Mouse (Mus musculus): ENCODE data around the gene Letmd1. TPM values are rescaled to one million over a fixed set of nuclear protein-coding genes. Genes with fewer than 3 reads are reported as not detected.

Letmd1 gene
- polyA plus RNA-seq, 1 experiment from 2014 or later, result 9.8 TPM

DNA sequence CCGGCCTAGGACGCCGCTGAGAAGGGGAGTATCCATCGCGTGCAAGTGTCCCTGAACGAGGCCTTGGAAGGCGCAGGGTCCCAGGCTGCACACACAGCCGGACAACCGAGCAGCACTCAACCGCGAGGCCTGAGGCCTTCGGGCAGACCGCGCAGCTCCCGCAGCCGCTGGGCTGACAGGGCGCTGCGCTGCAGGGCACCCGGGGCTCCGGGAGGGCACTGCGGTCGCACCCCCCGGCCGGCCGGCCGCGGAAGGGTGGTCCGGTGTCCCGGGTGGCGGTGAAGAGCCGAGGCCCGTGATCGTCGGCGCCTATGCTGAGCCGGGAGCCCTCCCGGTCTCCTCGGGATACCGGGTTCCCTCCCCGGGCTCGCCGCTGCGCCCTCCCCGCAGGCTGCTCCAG is 46.3 kb upstream of the Letmd1 start:
- peak overlapping the region; percentile 49 for H3K27ac ChIP-seq (replicated peaks)
- H3K9me3 ChIP-seq (ENCODE audit: control insufficient read depth, low read length), result no peaks in the 10 kb centered on the region
- peak overlapping the region; percentile 94 for H3K4me2 ChIP-seq (replicated peaks; ENCODE audit: low read depth)
- TF ChIP-seq CTCF (IDR thresholded peaks at IDR 0.05; ENCODE audit: low read depth) (no peak), EP300 (optimal IDR thresholded peaks at IDR 0.05) (no peak)
- peak overlapping the region; percentile 83 for H3K9ac ChIP-seq (ENCODE audit: low read length)
- DNase-seq (ENCODE audit: low spot score) (peak; percentile 50), ATAC-seq (ENCODE audit: low FRiP score, low TSS enrichment) (peak; percentile 30)
- H3K27me3 ChIP-seq (ENCODE audit: control insufficient read depth, insufficient read depth, low read length), result no peaks in the 10 kb centered on the region
- peak overlapping the region; percentile 86 for H3K4me3 ChIP-seq (ENCODE audit: low read depth, low read length)
- WGBS, result under 1% methylated on average over 31 of the region's 44 CpGs
- no peaks in the 10 kb centered on the region for H3K36me3 ChIP-seq (ENCODE audit: control insufficient read depth, insufficient read depth, low read length)
- no peaks in the 10 kb centered on the region; the same call in 1 of the 2 replicates for H3K4me1 ChIP-seq (replicated peaks; ENCODE audit: control insufficient read depth, insufficient read depth)

DNA sequence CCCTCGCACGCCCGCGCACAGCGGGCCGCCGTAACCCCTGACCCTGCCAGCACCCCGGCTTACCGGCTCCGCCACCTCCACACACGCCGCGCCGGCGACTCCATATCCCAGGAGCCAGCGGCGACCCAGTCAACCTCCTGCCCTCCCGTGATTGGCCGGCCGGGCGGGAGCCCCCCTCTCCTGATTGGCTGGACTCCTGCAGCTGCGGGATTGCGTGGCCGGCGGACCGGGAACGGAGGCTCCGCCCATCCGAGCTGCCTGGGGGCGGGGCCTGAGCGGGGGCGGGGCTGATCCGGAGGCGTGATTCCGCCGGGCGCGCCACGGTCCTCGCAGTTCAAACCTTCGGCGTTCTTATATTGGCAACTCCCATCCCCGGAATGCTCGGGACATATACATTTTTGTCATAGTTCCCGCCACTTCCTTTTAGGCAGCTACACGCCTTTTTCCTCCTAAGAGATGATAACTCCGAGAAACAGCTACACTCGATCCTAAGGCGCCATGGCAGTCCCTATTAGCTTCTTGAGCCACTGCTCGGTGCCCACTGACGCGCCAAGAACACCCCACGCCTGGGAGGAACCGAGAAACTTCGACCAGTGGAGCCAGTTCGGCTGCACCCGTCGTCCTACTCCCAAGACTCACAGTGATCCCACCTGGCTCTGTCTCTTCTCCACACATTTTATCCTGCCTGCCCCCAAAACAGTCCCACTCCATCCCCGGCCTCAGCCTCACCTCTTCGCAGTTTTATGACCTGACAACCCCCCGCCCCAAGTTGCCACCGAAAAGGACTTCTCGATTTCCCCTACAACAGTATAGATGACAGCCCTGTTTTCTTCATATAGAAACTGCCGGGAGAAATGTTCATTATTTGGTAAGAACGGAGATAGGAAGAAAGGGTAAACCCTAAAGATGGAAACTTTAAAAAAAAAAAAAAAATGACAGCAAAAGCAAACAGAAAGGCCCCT is 45.6 kb upstream of the Letmd1 start:
- H3K4me1 ChIP-seq (replicated peaks; ENCODE audit: control insufficient read depth, insufficient read depth), result no peaks in the 10 kb centered on the region; the same call in 1 of the 2 replicates
- H3K4me3 ChIP-seq (ENCODE audit: low read depth, low read length), result peak overlapping the region; percentile 86
- ATAC-seq (ENCODE audit: low FRiP score, low TSS enrichment) (peak; percentile 97), DNase-seq (ENCODE audit: low spot score) (peak; percentile 98)
- no peaks in the 10 kb centered on the region for H3K36me3 ChIP-seq (ENCODE audit: control insufficient read depth, insufficient read depth, low read length)
- TF ChIP-seq CTCF (IDR thresholded peaks at IDR 0.05; ENCODE audit: low read depth), result no peak
- no peak for TF ChIP-seq EP300 (optimal IDR thresholded peaks at IDR 0.05)
- WGBS, result under 1% methylated on average over 61 of the region's 65 CpGs
- H3K9ac ChIP-seq (ENCODE audit: low read length), result peak overlapping the region; percentile 83
- no peaks in the 10 kb centered on the region for H3K9me3 ChIP-seq (ENCODE audit: control insufficient read depth, low read length)
- H3K27me3 ChIP-seq (ENCODE audit: control insufficient read depth, insufficient read depth, low read length), result no peaks in the 10 kb centered on the region
- H3K4me2 ChIP-seq (replicated peaks; ENCODE audit: low read depth), result peak overlapping the region; percentile 94
- H3K27ac ChIP-seq (replicated peaks), result peak overlapping the region; percentile 49

DNA sequence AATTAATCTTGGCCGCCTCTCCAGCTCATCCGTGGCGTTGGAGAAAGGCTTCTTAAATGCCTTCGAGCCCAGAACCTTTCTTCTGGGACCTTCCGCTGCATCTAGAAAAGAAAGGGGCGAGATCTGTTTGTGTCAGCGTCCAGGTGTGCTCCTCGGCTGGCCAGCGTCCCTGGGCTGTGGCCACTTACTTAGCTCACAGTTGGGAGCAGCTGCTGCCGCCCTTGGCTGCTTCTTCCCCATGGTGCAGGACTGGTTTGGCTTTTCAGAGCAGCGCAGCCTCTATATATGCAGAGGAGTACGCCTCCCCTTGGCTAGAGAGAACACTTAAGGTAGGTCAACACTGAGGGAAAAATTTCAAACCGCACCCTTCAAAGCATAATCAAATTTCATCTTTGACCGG is 44.9 kb upstream of the Letmd1 start:
- H3K4me3 ChIP-seq (ENCODE audit: low read depth, low read length), result peak overlapping the region; percentile 86
- ATAC-seq (ENCODE audit: low FRiP score, low TSS enrichment) (peak; percentile 35; the same call in 1 of the 2 replicates), DNase-seq (ENCODE audit: low spot score) (peak; percentile 69)

DNA sequence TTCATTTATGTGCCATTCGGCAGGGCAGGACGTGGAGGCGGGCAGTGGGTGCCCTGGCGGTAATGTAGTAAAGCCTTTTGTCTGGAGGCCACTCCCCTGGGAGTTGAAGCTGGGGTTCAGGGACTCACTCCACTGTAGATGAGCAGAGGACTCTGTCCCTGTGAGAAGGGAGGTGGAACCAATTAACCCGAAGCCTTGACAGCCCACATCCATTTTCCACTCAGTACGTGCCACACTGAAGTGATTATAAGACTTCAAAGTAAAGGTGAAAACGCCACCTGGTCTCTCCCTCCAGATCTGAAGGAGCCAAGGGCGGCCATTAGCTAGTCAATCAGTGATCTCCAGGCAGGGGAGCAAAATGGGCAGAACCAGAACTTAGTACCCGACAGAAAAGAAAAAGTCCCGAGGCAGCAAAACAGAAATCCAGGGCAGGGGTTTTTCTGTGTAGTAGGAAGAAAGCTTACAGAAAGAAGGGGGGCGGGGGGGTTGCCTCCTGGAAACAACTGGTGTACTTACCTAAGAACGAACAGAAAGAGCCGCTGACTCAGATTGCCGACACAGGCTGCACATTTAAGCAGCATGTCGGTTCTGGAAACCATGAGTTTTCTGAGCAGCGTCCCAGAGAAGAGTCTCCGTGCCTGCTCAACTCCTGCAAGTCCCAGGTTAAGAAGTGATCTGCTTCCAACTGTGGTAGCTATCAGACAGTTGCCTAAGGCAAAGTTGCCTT is 44.3 kb upstream of the Letmd1 start, which contains the start of gene Slc11a2:
TSS of gene Slc11a2 (minus strand) at position 677 of the 727 bp plus-strand sequence.
- no peaks in the 10 kb centered on the region; the same call in 1 of the 2 replicates for H3K4me1 ChIP-seq (replicated peaks; ENCODE audit: control insufficient read depth, insufficient read depth)
- peak within 1 kb of the TSS; percentile 53 for H3K9ac ChIP-seq (ENCODE audit: low read length)
- peak within 1 kb of the TSS; percentile 86 for H3K4me3 ChIP-seq (ENCODE audit: low read depth, low read length)
- ATAC-seq (ENCODE audit: low FRiP score, low TSS enrichment) (no peak), DNase-seq (ENCODE audit: low spot score) (peak; percentile 49)
- 25% methylated on average over 17 of the region's 17 CpGs for WGBS
- no peak for TF ChIP-seq EP300 (optimal IDR thresholded peaks at IDR 0.05)
- peak; percentile 1; the same call in 1 of the 2 replicates for TF ChIP-seq CTCF (IDR thresholded peaks at IDR 0.05; ENCODE audit: low read depth)
- no peaks in the 10 kb centered on the region for H3K27me3 ChIP-seq (ENCODE audit: control insufficient read depth, insufficient read depth, low read length)
- no peaks in the 10 kb centered on the region for H3K36me3 ChIP-seq (ENCODE audit: control insufficient read depth, insufficient read depth, low read length)
- no peaks in the 10 kb centered on the region for H3K9me3 ChIP-seq (ENCODE audit: control insufficient read depth, low read length)
- peak within 1 kb of the TSS; percentile 94 for H3K4me2 ChIP-seq (replicated peaks; ENCODE audit: low read depth)
- H3K27ac ChIP-seq (replicated peaks), result 0 out of 2 replicates have a peak within 1 kb of the TSS, but pooled peaks have one; percentile 45

More for the DNA sequence above, 44.9 kb upstream of the Letmd1 start:
- Histone ChIP-seq H3K4me2 (replicated peaks; ENCODE audit: low read depth) (peak overlapping the region; percentile 94), H3K27ac (replicated peaks) (0 out of 2 replicates have a peak overlapping the region, but pooled peaks have one; percentile 45), H3K9me3 (ENCODE audit: control insufficient read depth, low read length) (no peaks in the 10 kb centered on the region), H3K36me3 (ENCODE audit: control insufficient read depth, insufficient read depth, low read length) (no peaks in the 10 kb centered on the region), H3K4me1 (replicated peaks; ENCODE audit: control insufficient read depth, insufficient read depth) (no peaks in the 10 kb centered on the region; the same call in 1 of the 2 replicates), H3K9ac (ENCODE audit: low read length) (peak overlapping the region; percentile 53), H3K27me3 (ENCODE audit: control insufficient read depth, insufficient read depth, low read length) (no peaks in the 10 kb centered on the region)
- 1% methylated on average over 14 of the region's 14 CpGs for WGBS
- TF ChIP-seq CTCF (IDR thresholded peaks at IDR 0.05; ENCODE audit: low read depth) (peak; percentile 36), EP300 (optimal IDR thresholded peaks at IDR 0.05) (no peak)

DNA sequence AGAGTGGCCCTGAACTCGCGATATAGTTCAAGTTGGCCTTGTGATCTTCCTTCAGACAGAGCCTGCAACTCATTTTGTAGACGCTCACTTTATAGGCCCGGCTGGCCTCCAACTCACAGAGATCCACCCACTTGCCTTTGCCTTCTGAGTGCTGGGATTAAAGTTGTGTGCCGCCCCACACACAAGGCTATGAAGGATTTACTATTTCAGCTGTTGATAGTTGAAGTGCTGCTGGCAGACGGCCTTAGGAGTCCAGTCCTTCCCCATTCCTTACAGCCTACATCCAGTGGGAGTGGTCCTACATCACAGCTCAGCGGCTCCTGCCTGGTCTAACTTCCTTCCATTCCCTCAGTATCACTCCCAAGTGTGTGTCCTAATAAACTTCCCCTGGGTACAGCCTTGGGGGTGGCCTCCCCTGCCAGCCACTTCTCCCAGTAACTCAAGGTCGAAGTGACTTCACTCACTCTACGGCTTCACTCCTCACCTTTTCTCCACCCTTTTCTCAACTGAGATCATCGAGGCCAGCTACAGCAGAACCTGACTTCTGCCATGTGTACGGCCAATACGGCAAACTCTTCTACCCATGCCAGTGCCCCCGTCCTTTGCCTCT is 40.4 kb upstream of the Letmd1 start:
- DNase-seq (ENCODE audit: low spot score), result no peak

More for the DNA sequence above, 40.4 kb upstream of the Letmd1 start:
- Histone ChIP-seq H3K27ac (replicated peaks) (no peak overlapping the region), H3K4me2 (replicated peaks; ENCODE audit: low read depth) (no peak overlapping the region), H3K9me3 (ENCODE audit: control insufficient read depth, low read length) (no peaks in the 10 kb centered on the region), H3K36me3 (ENCODE audit: control insufficient read depth, insufficient read depth, low read length) (no peaks in the 10 kb centered on the region), H3K9ac (ENCODE audit: low read length) (no peak overlapping the region), H3K4me1 (replicated peaks; ENCODE audit: control insufficient read depth, insufficient read depth) (no peaks in the 10 kb centered on the region), H3K4me3 (ENCODE audit: low read depth, low read length) (no peak overlapping the region), H3K27me3 (ENCODE audit: control insufficient read depth, insufficient read depth, low read length) (no peaks in the 10 kb centered on the region)
- TF ChIP-seq EP300 (optimal IDR thresholded peaks at IDR 0.05) (no peak), CTCF (IDR thresholded peaks at IDR 0.05; ENCODE audit: low read depth) (no peak)
- ATAC-seq (ENCODE audit: low FRiP score, low TSS enrichment), result peak; percentile 32; the same call in 1 of the 2 replicates
- 68% methylated on average over 13 of the region's 13 CpGs for WGBS
